Mouse (Mus musculus): ENCODE measurements around the gene Wnt11. TPM values are rescaled to one million over a fixed set of nuclear protein-coding genes. Genes with fewer than 3 reads are reported as not detected.

Gene Wnt11
- total RNA-seq, 2 experiments from 2014 or later = 5.1 to 9.2 TPM

DNA sequence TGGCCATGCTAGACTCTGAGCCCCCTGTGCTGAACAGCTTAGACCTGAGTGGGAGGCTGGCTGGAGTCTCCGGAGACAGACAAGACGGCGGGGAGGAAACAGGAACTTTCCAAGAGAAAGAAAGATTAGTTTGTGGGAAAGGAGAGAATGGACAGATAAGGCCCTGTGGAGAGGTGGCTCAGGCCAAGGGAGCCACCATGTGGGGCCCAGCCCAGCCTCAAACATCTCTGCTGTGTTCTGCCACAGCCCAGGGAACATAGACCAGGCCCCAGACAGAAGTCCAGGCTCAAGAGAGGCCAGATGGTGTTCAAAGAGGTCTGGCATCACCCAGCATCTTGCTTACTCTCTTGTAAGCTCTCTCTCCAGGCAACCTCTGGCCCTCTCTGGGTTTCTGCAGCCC, 22.2 kb downstream of the Wnt11 start:
- DNase-seq = no peak
- intact Hi-C loops (cut with DNase I) = no loop called here

GRCm38 (mm10) chr7:98861002-98861401, 26.1 kb downstream of the Wnt11 start:
- no peak for DNase-seq
- intact Hi-C loops (cut with DNase I) = no loop called here

GRCm38 (mm10) chr7:98862994-98863393, 28.1 kb downstream of the Wnt11 start:
- DNase-seq = no peak
- intact Hi-C loops (cut with DNase I) = no loop called here

GRCm38 (mm10) chr7:98863969-98864718, 29.2 kb downstream of the Wnt11 start:
- no peak for DNase-seq

DNA sequence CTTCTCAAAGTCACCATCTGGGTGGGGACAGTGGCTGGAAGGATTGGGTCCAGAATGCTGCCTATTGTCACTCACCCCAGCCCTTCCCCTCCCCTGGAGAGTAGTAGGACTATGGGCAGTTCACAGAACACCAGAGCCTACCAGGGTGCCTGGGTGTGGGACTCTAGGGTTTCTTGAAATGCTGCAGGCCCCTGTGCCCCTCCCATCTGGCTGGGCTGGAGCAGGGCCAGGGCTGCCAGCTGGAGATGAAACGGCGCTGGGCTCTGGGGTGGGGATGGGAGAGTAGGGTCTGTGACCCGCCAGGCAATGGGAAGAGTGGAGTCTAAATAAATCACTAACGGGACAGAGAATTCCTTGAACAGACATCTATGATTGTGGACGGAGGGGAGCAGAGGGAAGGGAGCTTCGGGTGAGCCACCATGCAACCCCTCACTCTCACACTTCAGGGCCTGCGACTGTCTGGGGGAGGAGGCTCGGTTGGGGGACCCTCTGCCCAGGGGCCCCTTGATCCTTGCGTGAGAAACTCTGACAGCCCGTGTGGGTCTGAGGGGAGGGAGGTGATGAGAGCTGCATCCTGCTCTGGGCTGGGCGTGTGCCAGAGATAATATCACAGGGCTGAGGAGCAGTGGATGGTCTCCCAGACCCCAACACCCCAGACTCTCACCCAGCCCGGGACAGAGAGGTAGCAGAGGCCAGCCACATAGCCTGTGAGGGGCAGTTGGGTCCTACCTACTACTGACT, 32.3 kb downstream of the Wnt11 start:
- no peak for DNase-seq
- intact Hi-C loops (cut with DNase I) = no loop called here

More at GRCm38 (mm10) chr7:98863969-98864718, 29.2 kb downstream of the Wnt11 start:
- intact Hi-C loops (cut with DNase I) = no loop called here

- DNase-seq = no peak
- intact Hi-C loops (cut with DNase I) = no loop called here
Observed at GRCm38 (mm10) chr7:98867794-98868150, 32.9 kb downstream of the Wnt11 start.

DNA sequence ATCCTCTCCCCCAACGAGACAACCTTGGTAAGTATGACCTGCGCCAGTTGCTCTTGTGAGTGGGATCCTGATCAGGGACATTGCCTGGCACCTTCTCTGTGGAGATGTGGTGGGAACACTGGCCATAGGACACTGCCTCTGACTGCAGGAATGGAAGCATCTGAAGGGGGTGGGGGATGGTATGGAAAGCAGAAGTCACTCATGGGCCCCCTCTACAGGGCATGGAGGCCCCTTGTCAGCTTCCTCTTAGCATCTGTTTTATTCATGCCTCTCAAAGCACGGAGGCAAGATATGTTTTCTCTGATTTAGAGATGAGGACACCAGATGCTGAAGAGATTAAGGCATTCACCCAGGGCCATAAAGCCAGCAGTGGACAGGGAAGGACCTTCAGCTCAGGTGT, 34.2 kb downstream of the Wnt11 start:
- intact Hi-C loops (cut with DNase I) = no loop called here
- DNase-seq = no peak

DNA sequence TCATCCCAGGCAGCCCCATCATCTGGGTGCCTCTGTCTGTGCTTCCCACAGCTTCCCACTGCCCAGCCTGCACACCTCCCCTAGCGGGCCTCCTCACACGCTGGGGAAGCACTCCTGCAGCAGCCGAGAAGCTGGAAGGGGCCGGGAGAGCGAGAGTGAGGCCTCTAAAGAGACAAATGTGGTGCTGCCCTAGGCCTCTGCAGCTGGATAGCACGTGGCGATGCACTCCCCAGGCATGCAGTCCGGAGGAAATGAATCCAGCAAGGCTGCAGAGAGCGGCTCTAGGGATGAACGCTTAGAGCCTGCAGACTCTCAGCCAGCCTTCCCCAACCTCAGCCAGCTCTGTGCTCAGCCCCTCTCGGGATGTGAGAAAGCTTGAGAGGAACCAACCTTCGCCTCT, 35.9 kb downstream of the Wnt11 start:
- intact Hi-C loops (cut with DNase I) = no loop called here
- no peak for DNase-seq

GRCm38 (mm10) chr7:98871882-98872281, 37.0 kb downstream of the Wnt11 start:
- DNase-seq = no peak
- intact Hi-C loops (cut with DNase I) = no loop called here

DNA sequence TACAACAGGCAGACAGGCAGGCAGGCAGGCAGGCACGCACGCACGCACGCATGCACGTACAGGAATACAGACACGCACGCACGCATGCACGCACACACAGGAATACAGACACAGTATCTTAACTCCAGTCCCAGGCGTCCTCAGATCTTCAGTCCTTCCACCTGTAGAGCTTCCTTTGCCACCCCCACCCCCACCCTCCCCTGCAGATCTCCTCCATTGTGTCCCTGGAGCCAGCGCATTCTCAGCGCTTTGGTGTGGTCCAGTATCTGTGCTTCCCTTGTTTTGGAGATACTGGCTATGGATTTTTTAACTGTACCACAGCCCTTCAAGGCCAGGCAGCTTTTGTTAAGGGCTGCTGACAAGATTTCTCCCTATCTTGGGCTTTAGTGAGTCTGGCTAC, 38.4 kb downstream of the Wnt11 start:
- intact Hi-C loops (cut with DNase I) = no loop called here
- no peak for DNase-seq

GRCm38 (mm10) chr7:98874411-98874951, 39.6 kb downstream of the Wnt11 start:
- DNase-seq = no peak
- intact Hi-C loops (cut with DNase I) = no loop called here

DNA sequence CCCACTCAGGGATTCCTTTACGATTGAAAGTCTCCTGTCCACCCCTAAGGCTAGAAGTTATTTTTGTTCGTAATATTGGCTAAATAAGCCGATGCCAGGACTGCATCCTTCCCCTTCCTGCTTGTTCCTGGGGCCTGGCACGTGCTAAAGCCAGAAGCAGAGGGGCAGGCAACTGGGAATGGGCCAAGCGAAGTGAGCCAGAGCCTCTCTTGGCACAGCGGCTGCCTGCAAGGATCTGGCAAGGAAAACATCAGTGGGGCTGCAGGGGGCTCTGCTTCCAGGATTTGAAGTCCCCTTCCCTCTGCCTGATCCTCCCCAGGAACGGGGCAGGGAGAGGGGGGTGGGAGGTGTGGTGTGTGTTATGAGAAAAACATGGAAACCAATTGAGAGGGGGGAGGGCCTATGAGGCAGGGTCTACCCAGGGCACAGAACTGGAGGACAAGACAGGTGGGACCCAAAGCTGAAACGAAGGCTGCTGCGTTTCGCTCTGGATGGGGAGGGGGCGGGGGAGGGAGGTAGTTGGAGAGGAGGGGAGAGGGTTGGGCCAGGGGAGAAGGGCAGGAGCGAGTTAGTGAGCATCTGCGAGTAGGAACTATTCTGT, 40.6 kb downstream of the Wnt11 start:
- intact Hi-C loops (cut with DNase I) = no loop called here
- no peak for DNase-seq

- DNase-seq = no peak
- intact Hi-C loops (cut with DNase I) = no loop called here
Observed at GRCm38 (mm10) chr7:98876119-98876518, 41.2 kb downstream of the Wnt11 start.

- intact Hi-C loops (cut with DNase I) = no loop called here
- no peak for DNase-seq
Observed at GRCm38 (mm10) chr7:98879176-98879575, 44.3 kb downstream of the Wnt11 start.

DNA sequence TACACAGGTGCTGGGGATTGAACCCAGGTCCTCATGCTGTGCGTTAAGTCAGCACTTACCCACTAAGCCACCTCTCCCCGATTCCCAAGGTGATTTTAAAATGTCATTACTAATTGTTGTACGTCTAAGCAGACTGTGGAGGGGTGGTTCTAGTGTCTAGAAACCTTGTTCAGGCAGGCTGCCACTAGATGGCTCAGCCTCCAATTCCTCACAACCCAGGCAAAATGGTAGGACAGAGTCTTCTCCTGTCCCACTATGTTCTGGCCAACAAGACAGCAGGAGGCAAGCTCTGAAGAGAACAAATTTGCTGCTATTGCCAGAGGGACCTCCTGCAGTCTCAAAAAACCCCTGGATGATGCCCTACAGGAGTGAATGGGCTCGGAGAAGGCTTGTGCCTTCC, 47.0 kb downstream of the Wnt11 start:
- DNase-seq = no peak
- intact Hi-C loops (cut with DNase I) = no loop called here

- no peak for DNase-seq
- intact Hi-C loops (cut with DNase I) = no loop called here
Observed at GRCm38 (mm10) chr7:98887811-98888261, 52.9 kb downstream of the Wnt11 start.

DNA sequence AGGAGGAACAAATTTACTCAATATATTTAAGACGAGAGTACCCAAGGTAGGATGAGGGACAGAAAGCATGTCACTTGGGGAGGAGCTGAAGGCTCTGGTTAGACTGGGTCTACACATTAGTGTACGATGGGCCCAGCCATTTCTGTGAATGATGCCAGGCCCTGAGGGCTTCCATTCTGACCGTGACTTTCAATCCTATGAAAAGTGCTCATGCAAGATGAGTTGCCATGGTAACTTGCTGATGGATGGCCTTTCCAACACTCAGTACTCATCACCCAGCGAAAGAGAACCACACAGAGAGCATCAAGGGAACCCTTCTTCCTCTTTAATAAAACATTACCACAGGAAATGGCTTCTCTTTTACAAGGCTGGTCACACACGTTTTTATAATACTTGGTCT, 53.9 kb downstream of the Wnt11 start:
- intact Hi-C loops (cut with DNase I) = no loop called here
- no peak for DNase-seq

DNA sequence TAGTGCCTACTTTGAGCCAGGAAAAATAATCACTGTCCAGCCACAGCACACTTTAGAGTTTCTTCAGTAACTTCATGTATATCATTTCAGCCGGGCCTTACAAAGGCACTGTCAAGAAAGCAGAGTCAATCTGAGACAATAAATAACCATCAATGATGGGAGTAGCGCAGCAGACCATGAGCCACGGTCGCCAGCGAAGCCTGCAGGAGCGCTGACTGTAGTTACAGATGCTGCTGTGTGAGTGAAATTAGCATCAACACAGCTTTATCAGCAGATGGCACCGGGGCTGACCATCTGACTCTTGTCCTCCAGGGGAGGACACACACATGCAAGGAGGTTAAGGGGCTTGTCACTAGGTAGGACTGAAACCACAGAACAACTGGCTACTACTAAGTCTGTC, 54.3 kb downstream of the Wnt11 start:
- intact Hi-C loops (cut with DNase I) = no loop called here

DNA sequence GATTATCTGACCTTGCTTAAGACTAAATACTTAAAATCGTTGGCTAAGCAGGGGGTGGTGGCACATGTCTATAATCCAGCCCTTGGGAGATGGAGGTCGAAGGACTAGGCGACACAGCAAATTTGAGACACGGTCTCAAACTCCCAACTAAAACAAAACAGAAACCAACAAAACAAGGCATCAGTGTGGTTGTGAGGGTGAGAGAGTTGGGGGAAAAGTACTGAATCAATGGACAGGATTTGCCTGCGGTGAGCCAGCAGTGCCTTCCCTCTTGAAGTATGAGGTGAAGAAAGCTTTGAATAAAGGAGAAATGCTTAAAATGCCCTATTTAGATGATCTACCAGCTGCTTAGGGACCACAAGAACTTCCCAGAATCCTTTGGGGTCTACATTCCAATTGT, 58.2 kb downstream of the Wnt11 start:
- DNase-seq = no peak
- intact Hi-C loops (cut with DNase I) = no loop called here

More for the DNA sequence above, 54.3 kb downstream of the Wnt11 start:
- DNase-seq = no peak

DNA sequence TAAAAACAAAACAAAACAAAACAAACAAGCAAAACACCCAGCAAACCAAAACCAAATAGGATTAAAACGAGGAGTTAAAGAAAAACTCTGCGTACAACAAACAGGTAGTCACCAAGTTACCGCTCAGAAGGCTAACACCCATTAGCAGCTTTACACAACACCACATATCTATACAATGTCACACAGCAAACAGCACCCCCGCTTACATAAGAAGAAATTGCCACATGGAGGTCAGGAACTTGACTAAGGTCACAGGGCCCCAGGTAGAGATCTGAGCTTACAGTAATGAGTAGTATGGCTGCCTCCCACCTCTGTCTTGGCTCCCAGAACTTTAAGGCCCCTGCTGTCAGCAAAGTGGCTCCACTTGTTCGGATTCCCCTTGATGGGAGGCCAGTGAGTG, 59.4 kb downstream of the Wnt11 start:
- no peak for DNase-seq
- intact Hi-C loops (cut with DNase I) = no loop called here

- DNase-seq = no peak
- intact Hi-C loops (cut with DNase I) = no loop called here
Observed at GRCm38 (mm10) chr7:98894768-98895167, 59.9 kb downstream of the Wnt11 start.

All from heart, postnatal 36 days (tissue).